Mouse (Mus musculus): Measurements from ENCODE around the gene Bcl2l14. TPM values are rescaled to one million over a fixed set of nuclear protein-coding genes. Genes with fewer than 3 reads are reported as not detected.

Gene Bcl2l14
- polyA plus RNA-seq, 1 experiment from 2014 or later, result 0.09 TPM

GRCm38 (mm10) chr6:134443925-134444324, 47.8 kb downstream of the Bcl2l14 start:
- Histone ChIP-seq H3K27ac (no peak overlapping the region), H3K4me3 (ENCODE audit: inconsistent target) (no peak overlapping the region), H3K79me2 (ENCODE audit: inconsistent target) (no peaks in the 10 kb centered on the region), H3K36me3 (ENCODE audit: inconsistent target) (peaks cover 11% of the 10 kb centered on the region; the same call in 1 of the 2 replicates)
- 93% methylated on average over 5 of the region's 5 CpGs for WGBS (ENCODE audit: missing documents)

- Histone ChIP-seq H3K36me3 (ENCODE audit: inconsistent target) (peaks cover 53% of the 10 kb centered on the region), H3K4me3 (ENCODE audit: inconsistent target) (no peak overlapping the region), H3K27ac (no peak overlapping the region), H3K79me2 (ENCODE audit: inconsistent target) (no peaks in the 10 kb centered on the region)
- 95% methylated on average over 12 of the region's 12 CpGs for WGBS (ENCODE audit: missing documents)
These were observed 52.3 kb downstream of the Bcl2l14 start for GRCm38 (mm10) chr6:134448451-134448850.

GRCm38 (mm10) chr6:134449958-134450357, 53.8 kb downstream of the Bcl2l14 start:
- H3K79me2 ChIP-seq (ENCODE audit: inconsistent target), result no peaks in the 10 kb centered on the region
- no peak overlapping the region for H3K27ac ChIP-seq
- peaks cover 68% of the 10 kb centered on the region for H3K36me3 ChIP-seq (ENCODE audit: inconsistent target)
- 92% methylated on average over 11 of the region's 11 CpGs for WGBS (ENCODE audit: missing documents)
- H3K4me3 ChIP-seq (ENCODE audit: inconsistent target), result no peak overlapping the region

- H3K27ac ChIP-seq, result no peak overlapping the region
- 93% methylated on average over 13 of the region's 14 CpGs for WGBS (ENCODE audit: missing documents)
- H3K79me2 ChIP-seq (ENCODE audit: inconsistent target), result no peaks in the 10 kb centered on the region
- peaks cover 75% of the 10 kb centered on the region for H3K36me3 ChIP-seq (ENCODE audit: inconsistent target)
- no peak overlapping the region for H3K4me3 ChIP-seq (ENCODE audit: inconsistent target)
These were observed 54.6 kb downstream of the Bcl2l14 start for GRCm38 (mm10) chr6:134450661-134451119.

GRCm38 (mm10) chr6:134454093-134454492, 58.0 kb downstream of the Bcl2l14 start:
- Histone ChIP-seq H3K27ac (no peak overlapping the region), H3K79me2 (ENCODE audit: inconsistent target) (no peaks in the 10 kb centered on the region), H3K4me3 (ENCODE audit: inconsistent target) (no peak overlapping the region), H3K36me3 (ENCODE audit: inconsistent target) (peaks cover 96% of the 10 kb centered on the region)
- WGBS (ENCODE audit: missing documents), result 100% methylated on average over 1 of the region's 1 CpGs

GRCm38 (mm10) chr6:134458376-134458775, 62.3 kb downstream of the Bcl2l14 start:
- Histone ChIP-seq H3K27ac (no peak overlapping the region), H3K4me3 (ENCODE audit: inconsistent target) (no peak overlapping the region), H3K79me2 (ENCODE audit: inconsistent target) (no peaks in the 10 kb centered on the region), H3K36me3 (ENCODE audit: inconsistent target) (peaks cover 89% of the 10 kb centered on the region)
- WGBS (ENCODE audit: missing documents), result 92% methylated on average over 1 of the region's 1 CpGs

- Histone ChIP-seq H3K27ac (no peak overlapping the region), H3K79me2 (ENCODE audit: inconsistent target) (no peaks in the 10 kb centered on the region), H3K4me3 (ENCODE audit: inconsistent target) (no peak overlapping the region), H3K36me3 (ENCODE audit: inconsistent target) (peaks cover 85% of the 10 kb centered on the region)
- WGBS (ENCODE audit: missing documents), result 80% methylated on average over 6 of the region's 6 CpGs
These were observed 65.1 kb downstream of the Bcl2l14 start for GRCm38 (mm10) chr6:134461175-134461574.

- H3K27ac ChIP-seq, result no peak overlapping the region
- H3K4me3 ChIP-seq (ENCODE audit: inconsistent target), result no peak overlapping the region
- H3K79me2 ChIP-seq (ENCODE audit: inconsistent target), result no peaks in the 10 kb centered on the region
- H3K36me3 ChIP-seq (ENCODE audit: inconsistent target), result peaks cover 69% of the 10 kb centered on the region
- WGBS (ENCODE audit: missing documents), result 97% methylated on average over 10 of the region's 10 CpGs
These were observed 70.6 kb downstream of the Bcl2l14 start for GRCm38 (mm10) chr6:134466671-134467229.

GRCm38 (mm10) chr6:134469297-134469696, 73.2 kb downstream of the Bcl2l14 start:
- H3K36me3 ChIP-seq (ENCODE audit: inconsistent target), result peaks cover 55% of the 10 kb centered on the region
- H3K79me2 ChIP-seq (ENCODE audit: inconsistent target), result no peaks in the 10 kb centered on the region
- H3K4me3 ChIP-seq (ENCODE audit: inconsistent target), result no peak overlapping the region
- H3K27ac ChIP-seq, result no peak overlapping the region
- WGBS (ENCODE audit: missing documents), result 92% methylated on average over 2 of the region's 2 CpGs

- 87% methylated on average over 14 of the region's 14 CpGs for WGBS (ENCODE audit: missing documents)
- H3K4me3 ChIP-seq (ENCODE audit: inconsistent target), result no peak overlapping the region
- H3K79me2 ChIP-seq (ENCODE audit: inconsistent target), result no peaks in the 10 kb centered on the region; the same call in 1 of the 2 replicates
- H3K27ac ChIP-seq, result no peak overlapping the region
- H3K36me3 ChIP-seq (ENCODE audit: inconsistent target), result peaks cover 45% of the 10 kb centered on the region
These were observed 74.7 kb downstream of the Bcl2l14 start for GRCm38 (mm10) chr6:134470857-134471256.

- H3K4me3 ChIP-seq (ENCODE audit: inconsistent target), result no peak overlapping the region
- peaks cover 36% of the 10 kb centered on the region for H3K36me3 ChIP-seq (ENCODE audit: inconsistent target)
- 92% methylated on average over 5 of the region's 7 CpGs for WGBS (ENCODE audit: missing documents)
- no peak overlapping the region for H3K27ac ChIP-seq
- no peaks in the 10 kb centered on the region; the same call in 1 of the 2 replicates for H3K79me2 ChIP-seq (ENCODE audit: inconsistent target)
These were observed 77.0 kb downstream of the Bcl2l14 start for GRCm38 (mm10) chr6:134473143-134473561.

GRCm38 (mm10) chr6:134479481-134479880, 83.4 kb downstream of the Bcl2l14 start:
- H3K4me3 ChIP-seq (ENCODE audit: inconsistent target), result no peak overlapping the region
- peaks cover 52% of the 10 kb centered on the region for H3K36me3 ChIP-seq (ENCODE audit: inconsistent target)
- 94% methylated on average over 9 of the region's 10 CpGs for WGBS (ENCODE audit: missing documents)
- no peaks in the 10 kb centered on the region; the same call in 1 of the 2 replicates for H3K79me2 ChIP-seq (ENCODE audit: inconsistent target)
- no peak overlapping the region for H3K27ac ChIP-seq

GRCm38 (mm10) chr6:134486318-134486717, 90.2 kb downstream of the Bcl2l14 start:
- peaks cover 5% of the 10 kb centered on the region; the same call in 1 of the 2 replicates for H3K79me2 ChIP-seq (ENCODE audit: inconsistent target)
- no peak overlapping the region for H3K27ac ChIP-seq
- 98% methylated on average over 9 of the region's 9 CpGs for WGBS (ENCODE audit: missing documents)
- H3K36me3 ChIP-seq (ENCODE audit: inconsistent target), result peaks cover 30% of the 10 kb centered on the region; the same call in 1 of the 2 replicates
- H3K4me3 ChIP-seq (ENCODE audit: inconsistent target), result no peak overlapping the region

Measured in macrophage (primary cell).